Mouse (Mus musculus) CH12.LX (cell line): ENCODE results near the gene Stk10. TPM values are rescaled to one million over a fixed set of nuclear protein-coding genes. Genes with fewer than 3 reads are reported as not detected.

ENCODE experiments used
- DNase-seq: peaks from one replicate; pipeline ENCODE4 v3.0.0-alpha.2; 2013; ENCODE audit errors: extremely low read depth
- H3K27ac ChIP-seq: 2 replicates; pipeline ENCODE4 v1.5.1; 2012; ENCODE audit warnings: low read depth, mild to moderate bottlenecking, control low read depth, moderate library complexity; ENCODE audit not compliant: insufficient read depth
- H3K27me3 ChIP-seq: replicated peaks from 2 replicates; pipeline ENCODE3; 2012; ENCODE audit warnings: inconsistent platforms
- H3K36me3 ChIP-seq, 2 experiments: replicated peaks in 1 of 2; 2 replicates each; pipeline versions ENCODE3 to v1.6.1; 2012; ENCODE audit warnings: inconsistent platforms in 1 of 2, low read length in 1 of 2, mild to moderate bottlenecking in 1 of 2, mixed read lengths in 1 of 2, moderate library complexity in 1 of 2; ENCODE audit not compliant: control insufficient read depth in 1 of 2, insufficient read depth in 1 of 2
- H3K4me1 ChIP-seq, 2 experiments: 2 replicates each; pipeline ENCODE4 v1.6.1; 2012; ENCODE audit warnings: inconsistent platforms in 1 of 2, moderate library complexity in 1 of 2; ENCODE audit not compliant: insufficient read depth in 2 of 2, control insufficient read depth in 1 of 2
- H3K4me2 ChIP-seq: 2 replicates; pipeline ENCODE4 v1.6.1; 2012; ENCODE audit warnings: low read depth, mild to moderate bottlenecking, control low read depth; ENCODE audit not compliant: poor library complexity, insufficient read depth, severe bottlenecking
- H3K4me3 ChIP-seq, 3 experiments: fragments of 150-350 bp in 1 of 3; sonication (generic) in 1 of 3; replicated peaks in 1 of 3; 2 replicates each; pipeline versions ENCODE3 to v1.5.1; 2011 to 2012; ENCODE audit warnings: low read depth in 2 of 3, low read length in 2 of 3, mild to moderate bottlenecking in 2 of 3, moderate library complexity in 2 of 3, control low read depth in 1 of 3, improper control_type of control experiment in 1 of 3, inconsistent platforms in 1 of 3, mixed read lengths in 1 of 3; ENCODE audit not compliant: poor library complexity in 1 of 3
- H3K79me2 ChIP-seq: replicated peaks from 2 replicates; pipeline ENCODE4 v1.6.1; 2012; ENCODE audit warnings: mild to moderate bottlenecking, moderate library complexity; ENCODE audit not compliant: control insufficient read depth, poor library complexity, insufficient read depth, severe bottlenecking; ENCODE audit errors: extremely low read depth
- H3K9ac ChIP-seq: 2 replicates; pipeline ENCODE4 v1.6.1; 2012; ENCODE audit warnings: low read depth, mild to moderate bottlenecking, control low read depth, moderate library complexity; ENCODE audit not compliant: insufficient read depth
- H3K9me3 ChIP-seq: replicated peaks from 2 replicates; pipeline ENCODE3; 2012; ENCODE audit warnings: low read length, inconsistent platforms, mixed read lengths
- BHLHE40 ChIP-seq: IDR thresholded peaks from 2 replicates; pipeline ENCODE4 v1.6.1; 2011; ENCODE audit warnings: mild to moderate bottlenecking, low read depth, low read length, improper control_type of control experiment
- CHD1 ChIP-seq: IDR thresholded peaks from 2 replicates; pipeline ENCODE4 v1.6.1; 2012; ENCODE audit warnings: low read depth, low read length, improper control_type of control experiment, inconsistent platforms
- CHD2 ChIP-seq: IDR thresholded peaks from 2 replicates; pipeline ENCODE4 v1.6.1; 2011; ENCODE audit warnings: low read length, improper control_type of control experiment
- CTCF ChIP-seq, 2 experiments: IDR thresholded peaks in 1 of 2; conservative IDR thresholded peaks in 1 of 2; 2 replicates each; pipeline ENCODE4 v1.5.1; 2011 to 2012; ENCODE audit warnings: low read depth in 2 of 2, low read length in 2 of 2, improper control_type of control experiment in 1 of 2, inconsistent platforms in 1 of 2, mild to moderate bottlenecking in 1 of 2, moderate library complexity in 1 of 2
- E2F4 ChIP-seq: IDR thresholded peaks from 2 replicates; pipeline ENCODE4 v1.6.1; 2011; ENCODE audit warnings: low read depth, low read length, improper control_type of control experiment; ENCODE audit not compliant: insufficient replicate concordance
- ELF1 ChIP-seq: IDR thresholded peaks from 2 replicates; pipeline ENCODE4 v1.6.1; 2014; ENCODE audit warnings: low read depth, mild to moderate bottlenecking, inconsistent platforms, low read length, improper control_type of control experiment
- ETS1 ChIP-seq: conservative IDR thresholded peaks from 2 replicates; pipeline ENCODE4 v1.6.1; 2012; ENCODE audit warnings: low read depth, mild to moderate bottlenecking, inconsistent platforms, low read length, improper control_type of control experiment, moderate library complexity
- HCFC1 ChIP-seq: IDR thresholded peaks from 2 replicates; pipeline ENCODE4 v1.6.1; 2012; ENCODE audit warnings: low read depth, mild to moderate bottlenecking, inconsistent platforms, low read length, improper control_type of control experiment
- IRF4 ChIP-seq: IDR thresholded peaks from 2 replicates; pipeline ENCODE4 v1.6.1; 2014; ENCODE audit warnings: low read depth, mild to moderate bottlenecking, inconsistent platforms, low read length, improper control_type of control experiment
- JUN ChIP-seq: IDR thresholded peaks from 2 replicates; pipeline ENCODE4 v1.6.1; 2011; ENCODE audit warnings: low read depth, mild to moderate bottlenecking, low read length, improper control_type of control experiment, moderate library complexity; ENCODE audit not compliant: insufficient read depth
- KAT2A ChIP-seq: IDR thresholded peaks from 2 replicates; pipeline ENCODE4 v1.6.1; 2012; ENCODE audit warnings: low read length, improper control_type of control experiment, inconsistent platforms; ENCODE audit not compliant: insufficient replicate concordance
- NELFE ChIP-seq: IDR thresholded peaks from 2 replicates; pipeline ENCODE4 v1.6.1; 2011; ENCODE audit warnings: low read depth, low read length, improper control_type of control experiment
- POLR2AphosphoS2 ChIP-seq: IDR thresholded peaks from 2 replicates; pipeline ENCODE4 v1.6.1; 2011; ENCODE audit warnings: low read depth, low read length, improper control_type of control experiment
- RAD21 ChIP-seq: IDR thresholded peaks from 2 replicates; pipeline ENCODE4 v1.6.1; 2011; ENCODE audit warnings: low read depth, mild to moderate bottlenecking, low read length, improper control_type of control experiment, moderate library complexity
- SIN3A ChIP-seq: IDR thresholded peaks from 2 replicates; pipeline ENCODE4 v1.6.1; 2012; ENCODE audit warnings: low read length, improper control_type of control experiment, inconsistent platforms
- TBP ChIP-seq: conservative IDR thresholded peaks from 2 replicates; pipeline ENCODE4 v1.6.1; 2011; ENCODE audit warnings: low read depth, low read length, improper control_type of control experiment
- USF1 ChIP-seq: IDR thresholded peaks from 2 replicates; pipeline ENCODE4 v1.6.1; 2014; ENCODE audit warnings: low read depth, mild to moderate bottlenecking, inconsistent platforms, low read length, improper control_type of control experiment
- ZKSCAN1 ChIP-seq: IDR thresholded peaks from 2 replicates; pipeline ENCODE4 v1.6.1; 2012; ENCODE audit warnings: low read depth, inconsistent platforms, low read length, improper control_type of control experiment, borderline replicate concordance
- dilution Hi-C: fragments of 300-500 bp; cut with MboI; formaldehyde crosslinking; loops from 2 replicates; pipeline ENCODE4 v1.14.3; 2020; ENCODE audit warnings: low sequenced_read_pairs; ENCODE audit not compliant: extremely low pct_unique_long_range_greater_than_20kb, extremely low pct_ligation_motif_present
- in situ Hi-C: fragments of 300-500 bp; cut with MboI; formaldehyde crosslinking; loops from 3 replicates; pipeline ENCODE4 v1.14.3; 2019; ENCODE audit warnings: low sequenced_read_pairs, low pct_ligation_motif_present, low pct_unique_long_range_greater_than_20kb, mixed read lengths
- polyA plus RNA-seq: library from polyadenylated mRNA; unstranded; fragments of >175 nt; gene quantifications from 2 replicates; pipeline ENCODE4 v1.2.1, GENCODE M21; 2012; ENCODE audit warnings: low read depth; ENCODE audit not compliant: insufficient read length
- total RNA-seq, 2 experiments: library from RNA; depleted of rRNA; stranded (reverse); fragments of 300-350 nt in 1 of 2; fragments of >200 nt in 1 of 2; gene quantifications; 2 replicates each; pipeline ENCODE4 v1.2.3; 2012 to 2014

Gene Stk10
- total and polyA plus RNA-seq, 3 experiments = 20.0 to 40.3 (median 23.2) TPM

DNA sequence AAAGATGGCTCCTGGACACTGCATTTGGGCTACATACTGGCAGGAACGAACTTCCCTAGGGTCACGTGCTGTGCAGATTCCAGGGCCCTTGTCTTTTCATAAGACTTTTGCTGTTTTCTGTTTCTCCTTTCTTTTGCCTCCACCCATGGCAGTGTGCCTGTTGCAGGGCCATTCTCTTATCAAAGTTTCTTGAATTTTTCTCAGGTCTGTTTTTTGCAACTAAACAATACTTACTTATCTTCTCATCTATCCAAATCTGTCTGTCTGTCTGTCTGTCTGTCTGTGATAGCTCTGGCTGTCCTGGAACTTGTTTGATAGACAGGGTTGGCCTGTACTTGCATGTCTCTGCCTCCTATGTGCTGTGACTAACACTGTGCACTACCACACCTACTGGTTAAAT is 101.7 kb downstream of the Stk10 start:
- dilution Hi-C loops (no loop called here), in situ Hi-C loops (no loop called here)
- H3K9ac ChIP-seq = no peak overlapping the region
- no peak overlapping the region for H3K4me2 ChIP-seq
- DNase-seq = no peak
- TF ChIP-seq CHD1 (no peak), BHLHE40 (0 out of 2 replicates have a peak, but pooled peaks have one; percentile 16)
- H3K27me3 ChIP-seq = no peaks in the 10 kb centered on the region
- no peaks in the 10 kb centered on the region for H3K9me3 ChIP-seq
- H3K79me2 ChIP-seq = no peaks in the 10 kb centered on the region
- H3K27ac ChIP-seq = no peak overlapping the region
- H3K4me3 ChIP-seq = no peak overlapping the region
- peaks cover 7 to 20% of the 10 kb centered on the region in 2 experiments for H3K4me1 ChIP-seq
- peaks cover 0 to 7% of the 10 kb centered on the region in 2 experiments for H3K36me3 ChIP-seq

DNA sequence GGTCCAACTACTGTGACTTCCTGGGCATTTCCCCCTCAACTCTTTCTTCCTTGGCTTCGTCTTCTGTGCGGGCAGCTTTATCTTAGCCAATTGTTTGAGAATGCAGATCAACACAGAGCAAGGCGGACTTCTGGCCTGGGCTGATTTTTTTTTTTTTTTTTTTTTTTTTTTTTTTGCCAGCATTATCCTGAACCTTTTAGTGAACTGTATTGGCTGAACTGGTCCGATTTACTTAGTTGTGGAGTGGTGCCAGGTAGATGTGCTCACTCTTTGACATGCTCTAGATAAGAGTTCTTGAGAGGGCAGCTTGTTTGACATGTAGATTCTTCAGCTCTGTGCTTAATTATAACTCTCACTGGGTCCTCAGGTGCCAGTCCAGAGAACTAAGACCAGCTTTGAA is 103.2 kb downstream of the Stk10 start:
- Histone ChIP-seq H3K27ac (no peak overlapping the region), H3K4me1 (peaks cover 16 to 34% of the 10 kb centered on the region in 2 experiments), H3K27me3 (no peaks in the 10 kb centered on the region), H3K9ac (no peak overlapping the region), H3K4me3 (no peak overlapping the region), H3K4me2 (no peak overlapping the region), H3K79me2 (no peaks in the 10 kb centered on the region), H3K9me3 (no peaks in the 10 kb centered on the region), H3K36me3 (peaks cover 0 to 11% of the 10 kb centered on the region in 2 experiments)
- in situ Hi-C loops = no loop called here
- dilution Hi-C loops = no loop called here
- TF ChIP-seq SIN3A = no peak
- TF ChIP-seq RAD21 = no peak
- no peak for TF ChIP-seq CTCF (conservative IDR thresholded peaks at IDR 0.05 in 1 of 2, IDR thresholded peaks at IDR 0.05 in 1 of 2; ENCODE audit: low read depth in 2 of 2, low read length in 2 of 2)
- TF ChIP-seq BHLHE40 = no peak
- TF ChIP-seq IRF4 = no peak
- no peak for TF ChIP-seq CHD1
- no peak for TF ChIP-seq HCFC1
- TF ChIP-seq JUN = no peak
- TF ChIP-seq NELFE = no peak
- DNase-seq = no peak

DNA sequence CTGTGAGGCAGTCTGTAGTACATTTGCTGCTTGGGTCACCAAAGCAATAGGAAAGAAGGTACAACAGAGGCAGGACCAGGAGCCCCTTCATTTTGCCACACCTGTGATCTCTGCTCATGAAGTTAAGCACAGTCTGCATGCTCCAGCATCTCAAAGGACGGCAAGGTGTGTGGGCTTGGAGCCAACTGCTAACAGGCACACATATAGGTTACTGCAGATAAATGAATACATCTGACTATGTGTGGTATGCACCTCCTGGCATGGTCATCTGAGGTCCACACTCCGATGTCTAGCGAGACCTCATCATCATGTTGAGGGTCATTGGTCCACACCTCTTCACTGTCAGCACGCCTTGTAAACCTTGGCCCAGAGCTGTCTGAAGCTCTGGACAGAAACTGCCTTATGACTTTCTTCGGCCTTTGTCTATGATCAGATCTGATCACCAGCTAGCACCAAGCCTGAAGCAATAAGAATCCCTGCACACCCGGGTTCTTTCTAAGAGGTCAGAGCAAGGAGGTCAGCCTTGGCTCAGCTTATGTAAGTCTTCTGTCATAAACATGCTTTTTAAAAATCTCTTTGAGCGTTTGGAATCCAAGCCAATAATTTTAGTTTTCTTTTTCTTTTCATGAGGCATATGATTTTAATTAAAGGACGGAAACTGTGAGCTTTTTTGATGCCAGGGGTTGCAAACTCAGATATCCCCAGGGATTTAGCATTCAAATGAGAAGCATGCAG is 105.6 kb downstream of the Stk10 start:
- in situ Hi-C loops = no loop called here
- dilution Hi-C loops = no loop called here
- no peak overlapping the region for H3K27ac ChIP-seq
- TF ChIP-seq SIN3A (no peak), RAD21 (no peak), ZKSCAN1 (no peak), NELFE (no peak), USF1 (no peak), POLR2AphosphoS2 (no peak), CHD2 (no peak), TBP (no peak), ELF1 (no peak), ETS1 (no peak), KAT2A (no peak), E2F4 (no peak)
- TF ChIP-seq, all 38 proteins: peak for 0
- peaks cover 16 to 38% of the 10 kb centered on the region in 2 experiments for H3K4me1 ChIP-seq
- H3K27me3 ChIP-seq = no peaks in the 10 kb centered on the region
- peak; percentile 51 for DNase-seq
- no peak overlapping the region for H3K4me2 ChIP-seq
- H3K4me3 ChIP-seq = no peak overlapping the region
- H3K9me3 ChIP-seq = no peaks in the 10 kb centered on the region
- peaks cover 9% of the 10 kb centered on the region for H3K79me2 ChIP-seq
- no peak overlapping the region for H3K9ac ChIP-seq
- peaks cover 0 to 11% of the 10 kb centered on the region in 2 experiments for H3K36me3 ChIP-seq
